Mouse (Mus musculus) myocyte (in vitro differentiated cells): ENCODE results near the gene Syt2. TPM values are rescaled to one million over a fixed set of nuclear protein-coding genes. Genes with fewer than 3 reads are reported as not detected.

ENCODE experiments used
- H3K27me3 ChIP-seq: one replicate; pipeline ENCODE4 v1.6.1; 2011; ENCODE audit not compliant: control insufficient read depth, insufficient read depth, insufficient read length
- H3K36me3 ChIP-seq: one replicate; pipeline ENCODE4 v1.6.1; 2011; ENCODE audit not compliant: control insufficient read depth, insufficient read depth
- H3K4me2 ChIP-seq: one replicate; pipeline ENCODE4 v1.6.1; 2011; ENCODE audit warnings: low read depth, control low read depth
- H3K4me3 ChIP-seq: one replicate; pipeline ENCODE4 v1.5.1; 2011; ENCODE audit warnings: mild to moderate bottlenecking, control low read depth, moderate library complexity
- H3K79me2 ChIP-seq: one replicate; pipeline ENCODE4 v1.6.1; 2011; ENCODE audit not compliant: control insufficient read depth, insufficient read depth
- H3ac ChIP-seq: one replicate; pipeline ENCODE4 v1.6.1; 2011; ENCODE audit not compliant: control insufficient read depth, insufficient read length
- CEBPB ChIP-seq: IDR thresholded peaks from 2 replicates; pipeline ENCODE4 v1.6.1; 2011; ENCODE audit warnings: mild to moderate bottlenecking, moderate library complexity; ENCODE audit not compliant: poor library complexity, insufficient read depth, severe bottlenecking
- E2F4 ChIP-seq: IDR thresholded peaks from one replicate; pipeline ENCODE4 v1.6.1; 2011; ENCODE audit warnings: mild to moderate bottlenecking, control low read depth, moderate library complexity; ENCODE audit not compliant: insufficient read depth
- MAX ChIP-seq: IDR thresholded peaks from one replicate; pipeline ENCODE4 v1.6.1; 2011; ENCODE audit warnings: low read depth, mild to moderate bottlenecking, control low read depth
- MYOD1 ChIP-seq, 3 experiments: IDR thresholded peaks; one replicate each; pipeline ENCODE4 v1.6.1; 2011; ENCODE audit warnings: control low read depth in 2 of 3, low read depth in 2 of 3, mild to moderate bottlenecking in 2 of 3, moderate library complexity in 1 of 3; ENCODE audit not compliant: insufficient read length in 2 of 3, control insufficient read depth in 1 of 3
- MYOG ChIP-seq, 3 experiments: IDR thresholded peaks; one replicate each; pipeline ENCODE4 v1.6.1; 2011; ENCODE audit warnings: control low read depth in 2 of 3, low read depth in 2 of 3, mild to moderate bottlenecking in 2 of 3; ENCODE audit not compliant: insufficient read length in 2 of 3, control insufficient read depth in 1 of 3, insufficient read depth in 1 of 3
- POLR2A ChIP-seq: IDR thresholded peaks from one replicate; pipeline ENCODE4 v1.6.1; 2011; ENCODE audit warnings: low read depth, mild to moderate bottlenecking, control low read depth, moderate library complexity; ENCODE audit not compliant: insufficient read length
- POLR2AphosphoS2 ChIP-seq: IDR thresholded peaks from one replicate; pipeline ENCODE4 v1.6.1; 2011; ENCODE audit warnings: low read depth, control low read depth; ENCODE audit not compliant: insufficient read length
- REST ChIP-seq: IDR thresholded peaks from one replicate; pipeline ENCODE4 v1.6.1; 2011; ENCODE audit warnings: mild to moderate bottlenecking, control low read depth, moderate library complexity; ENCODE audit not compliant: insufficient read depth, insufficient read length
- SRF ChIP-seq: IDR thresholded peaks from one replicate; pipeline ENCODE4 v1.6.1; 2011; ENCODE audit warnings: low read depth; ENCODE audit not compliant: control insufficient read depth, insufficient read length
- TCF12 ChIP-seq: IDR thresholded peaks from one replicate; pipeline ENCODE4 v1.6.1; 2011; ENCODE audit warnings: mild to moderate bottlenecking, control low read depth; ENCODE audit not compliant: poor library complexity, insufficient read depth, severe bottlenecking
- TCF3 ChIP-seq: IDR thresholded peaks from one replicate; pipeline ENCODE4 v1.6.1; 2011; ENCODE audit warnings: low read depth, control low read depth; ENCODE audit not compliant: insufficient read length
- USF1 ChIP-seq: IDR thresholded peaks from one replicate; pipeline ENCODE4 v1.6.1; 2011; ENCODE audit warnings: low read depth, mild to moderate bottlenecking, control low read depth, moderate library complexity
- polyA plus RNA-seq: library from polyadenylated mRNA; unstranded; fragments of >200 nt; fragmentation: generic; extraction: Trizol; gene quantifications from one replicate; pipeline ENCODE4 v1.2.1, GENCODE M21; 2012; ENCODE audit warnings: missing spikeins

The Syt2 gene
- polyA plus RNA-seq, 1 experiment, result 0.11 TPM

DNA sequence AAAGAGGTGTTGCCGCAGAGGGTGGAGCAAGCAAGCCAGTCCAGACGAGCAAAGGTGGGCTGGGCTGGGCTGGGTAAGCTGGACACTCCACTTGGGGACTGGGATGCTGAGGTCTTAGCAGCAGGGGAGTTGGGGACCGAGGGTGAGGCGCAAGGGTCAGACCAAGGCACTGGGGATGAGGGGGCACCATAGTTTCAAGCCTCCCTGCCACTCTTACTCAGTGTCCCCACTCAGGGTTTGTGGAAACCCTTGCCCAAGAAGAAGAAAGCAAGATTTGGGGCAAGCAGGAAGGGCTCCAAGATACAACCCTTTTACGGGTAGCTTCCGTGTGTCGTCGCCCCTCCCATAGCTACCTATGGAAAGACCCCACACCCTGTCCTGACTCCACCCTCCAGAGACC, 61.8 kb downstream of the Syt2 start:
- no peak for TF ChIP-seq MYOD1 (IDR thresholded peaks at IDR 0.05; ENCODE audit: control insufficient read depth in 1 of 3, insufficient read length in 2 of 3, low read depth in 2 of 3)
- no peak for TF ChIP-seq MYOG (IDR thresholded peaks at IDR 0.05; ENCODE audit: control insufficient read depth in 1 of 3, insufficient read depth in 1 of 3, insufficient read length in 2 of 3, low read depth in 2 of 3)
- no peak for TF ChIP-seq POLR2AphosphoS2
- no peaks in the 10 kb centered on the region for H3K36me3 ChIP-seq
- no peaks in the 10 kb centered on the region for H3K79me2 ChIP-seq
- no peak overlapping the region for H3K4me3 ChIP-seq
- H3ac ChIP-seq, result no peak overlapping the region
- no peak overlapping the region for H3K4me2 ChIP-seq
- H3K27me3 ChIP-seq, result peaks cover 79% of the 10 kb centered on the region

DNA sequence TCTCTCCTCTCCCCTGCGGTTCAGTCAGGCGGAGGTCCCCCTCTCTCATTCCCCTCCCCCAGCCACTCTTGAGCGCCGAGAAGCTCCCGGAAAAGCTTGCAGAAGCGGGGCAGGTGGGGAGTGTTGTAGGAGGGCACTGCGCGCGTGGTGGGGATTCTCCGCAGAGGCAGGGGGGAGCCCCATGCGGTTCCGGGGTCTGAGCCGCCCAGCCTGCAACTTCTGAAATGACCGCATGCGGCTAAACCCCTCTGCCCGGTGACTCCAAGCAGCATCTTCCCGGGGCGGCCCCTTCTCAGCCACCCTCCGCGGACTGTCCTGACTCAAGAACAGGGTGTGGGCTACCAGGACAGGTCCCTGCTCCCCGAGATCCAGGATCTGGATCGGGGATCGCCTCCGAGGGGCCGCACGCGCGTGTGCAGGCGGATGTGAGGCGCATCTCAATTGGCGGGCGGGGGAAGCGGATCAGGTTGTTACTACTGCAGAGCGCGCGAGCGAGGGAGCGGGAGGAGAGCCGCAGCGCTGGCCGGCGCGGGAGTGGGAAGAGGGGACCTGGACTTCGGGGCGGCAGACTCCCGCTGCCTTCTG, 62.4 kb downstream of the Syt2 start:
- peaks cover 85% of the 10 kb centered on the region for H3K27me3 ChIP-seq
- peak overlapping the region; percentile 30 for H3K4me2 ChIP-seq
- H3K4me3 ChIP-seq, result no peak overlapping the region
- no peaks in the 10 kb centered on the region for H3K36me3 ChIP-seq
- no peaks in the 10 kb centered on the region for H3K79me2 ChIP-seq
- H3ac ChIP-seq, result no peak overlapping the region
- TF ChIP-seq TCF12 (no peak), SRF (no peak), CEBPB (no peak), USF1 (no peak), MYOG (IDR thresholded peaks at IDR 0.05; ENCODE audit: control insufficient read depth in 1 of 3, insufficient read depth in 1 of 3, insufficient read length in 2 of 3, low read depth in 2 of 3) (no peak), POLR2AphosphoS2 (no peak), REST (no peak), TCF3 (no peak)

DNA sequence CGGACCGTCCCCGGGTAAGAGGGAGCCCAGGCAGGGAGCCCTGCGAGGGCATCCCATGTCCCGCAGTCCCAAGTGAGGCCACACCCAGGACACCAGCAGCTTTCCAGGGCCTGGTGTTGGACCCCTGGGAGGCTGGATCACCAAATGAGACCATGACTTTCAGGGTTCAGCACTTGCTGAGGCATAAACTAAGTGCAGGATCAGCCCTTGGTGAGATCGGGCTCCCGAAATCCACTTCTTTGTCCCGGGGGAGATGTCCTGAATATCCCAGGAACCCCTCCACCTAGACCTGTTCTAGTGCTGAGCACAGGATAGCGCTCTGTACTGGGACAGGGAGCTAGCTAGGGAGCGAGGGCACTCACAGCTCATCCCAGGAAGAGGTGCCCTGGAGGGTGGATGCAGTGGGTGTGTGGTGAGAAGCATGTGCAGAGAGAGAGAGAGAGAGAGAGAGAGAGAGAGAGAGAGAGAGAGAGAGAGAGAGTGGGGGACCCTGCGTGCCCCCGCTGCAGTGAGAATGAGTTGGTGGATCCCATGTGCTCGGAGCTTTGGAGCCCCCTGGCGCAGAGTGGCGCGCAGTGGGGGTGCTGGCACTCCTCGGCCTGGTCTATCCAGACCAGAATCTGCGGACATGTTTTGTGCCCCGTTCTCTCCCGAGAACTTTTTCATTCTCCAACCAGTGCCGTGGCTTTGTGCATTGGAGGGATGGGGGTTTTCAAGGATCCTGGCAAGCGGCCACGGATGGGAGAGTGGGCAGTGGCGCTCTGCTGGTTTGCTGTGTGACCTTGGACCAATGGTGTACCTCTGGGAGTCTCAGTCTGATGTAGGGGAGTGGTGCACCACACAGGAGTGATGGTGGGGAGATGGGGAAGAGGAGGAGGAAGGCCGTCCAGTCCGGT, 63.2 kb downstream of the Syt2 start:
- Histone ChIP-seq H3K27me3 (peaks cover 85% of the 10 kb centered on the region), H3ac (no peak overlapping the region), H3K36me3 (no peaks in the 10 kb centered on the region), H3K4me2 (peak overlapping the region; percentile 30), H3K79me2 (no peaks in the 10 kb centered on the region), H3K4me3 (no peak overlapping the region)
- TF ChIP-seq POLR2AphosphoS2, result no peak
- no peak for TF ChIP-seq REST
- TF ChIP-seq SRF, result no peak
- no peak for TF ChIP-seq POLR2A
- no peak for TF ChIP-seq MYOG (IDR thresholded peaks at IDR 0.05; ENCODE audit: control insufficient read depth in 1 of 3, insufficient read depth in 1 of 3, insufficient read length in 2 of 3, low read depth in 2 of 3)
- TF ChIP-seq TCF12, result no peak
- no peak for TF ChIP-seq USF1
- TF ChIP-seq CEBPB, result no peak
- no peak for TF ChIP-seq E2F4
- no peak for TF ChIP-seq MAX
- TF ChIP-seq MYOD1 (IDR thresholded peaks at IDR 0.05; ENCODE audit: control insufficient read depth in 1 of 3, insufficient read length in 2 of 3, low read depth in 2 of 3), result no peak
- TF ChIP-seq TCF3, result no peak

DNA sequence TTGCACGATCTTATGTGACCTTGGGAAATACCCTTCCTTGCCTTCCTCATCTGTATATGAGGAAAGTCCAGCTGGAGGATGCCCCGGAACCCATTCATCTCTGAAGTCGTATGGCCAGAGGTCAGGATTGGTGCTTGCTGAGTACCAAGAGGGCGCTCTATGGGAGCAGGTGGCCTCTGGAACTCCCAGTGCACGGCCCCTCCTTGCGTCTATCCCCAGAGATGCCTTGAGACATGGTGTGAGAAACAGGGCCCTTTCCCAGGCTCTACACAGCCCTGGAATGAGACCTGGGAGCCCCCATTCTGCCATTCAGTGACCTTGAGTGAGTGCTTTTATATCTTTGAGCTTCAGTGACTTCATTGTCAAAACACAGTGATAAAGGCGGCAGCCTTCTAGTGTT, 64.6 kb downstream of the Syt2 start:
- no peaks in the 10 kb centered on the region for H3K36me3 ChIP-seq
- H3K4me3 ChIP-seq, result no peak overlapping the region
- no peak for TF ChIP-seq USF1
- TF ChIP-seq MYOD1 (IDR thresholded peaks at IDR 0.05; ENCODE audit: control insufficient read depth in 1 of 3, insufficient read length in 2 of 3, low read depth in 2 of 3), result no peak
- no peak for TF ChIP-seq E2F4
- no peak for TF ChIP-seq POLR2A
- no peak for TF ChIP-seq CEBPB
- no peak for TF ChIP-seq REST
- no peak for TF ChIP-seq TCF12
- no peak for TF ChIP-seq MAX
- no peak for TF ChIP-seq TCF3
- H3K79me2 ChIP-seq, result no peaks in the 10 kb centered on the region
- no peak overlapping the region for H3K4me2 ChIP-seq
- no peak overlapping the region for H3ac ChIP-seq
- H3K27me3 ChIP-seq, result peaks cover 80% of the 10 kb centered on the region

DNA sequence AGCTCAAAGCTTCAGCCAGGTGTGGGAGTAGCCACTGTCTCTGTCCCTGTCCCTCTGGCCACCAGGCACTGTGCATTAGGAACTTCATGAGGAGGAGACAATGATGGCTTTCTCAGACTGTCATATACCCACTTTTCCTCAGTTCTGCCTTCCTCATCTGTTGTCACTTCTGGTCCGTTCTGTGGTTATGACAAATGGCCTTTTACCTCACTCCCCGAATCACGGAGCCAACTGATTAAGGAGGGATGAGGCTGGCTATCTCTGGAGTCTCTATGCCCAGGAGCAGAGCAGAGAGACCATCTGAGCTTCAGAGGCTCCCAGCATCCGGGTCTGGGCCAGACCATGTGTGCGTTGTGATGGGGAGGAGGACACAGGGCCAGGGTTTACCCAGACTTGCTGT, 65.2 kb downstream of the Syt2 start:
- TF ChIP-seq POLR2AphosphoS2, result no peak
- H3K27me3 ChIP-seq, result peaks cover 74% of the 10 kb centered on the region
- no peak overlapping the region for H3K4me2 ChIP-seq
- no peaks in the 10 kb centered on the region for H3K36me3 ChIP-seq
- H3K79me2 ChIP-seq, result no peaks in the 10 kb centered on the region
- no peak overlapping the region for H3K4me3 ChIP-seq
- H3ac ChIP-seq, result no peak overlapping the region
